In the genomic region with DNA sequence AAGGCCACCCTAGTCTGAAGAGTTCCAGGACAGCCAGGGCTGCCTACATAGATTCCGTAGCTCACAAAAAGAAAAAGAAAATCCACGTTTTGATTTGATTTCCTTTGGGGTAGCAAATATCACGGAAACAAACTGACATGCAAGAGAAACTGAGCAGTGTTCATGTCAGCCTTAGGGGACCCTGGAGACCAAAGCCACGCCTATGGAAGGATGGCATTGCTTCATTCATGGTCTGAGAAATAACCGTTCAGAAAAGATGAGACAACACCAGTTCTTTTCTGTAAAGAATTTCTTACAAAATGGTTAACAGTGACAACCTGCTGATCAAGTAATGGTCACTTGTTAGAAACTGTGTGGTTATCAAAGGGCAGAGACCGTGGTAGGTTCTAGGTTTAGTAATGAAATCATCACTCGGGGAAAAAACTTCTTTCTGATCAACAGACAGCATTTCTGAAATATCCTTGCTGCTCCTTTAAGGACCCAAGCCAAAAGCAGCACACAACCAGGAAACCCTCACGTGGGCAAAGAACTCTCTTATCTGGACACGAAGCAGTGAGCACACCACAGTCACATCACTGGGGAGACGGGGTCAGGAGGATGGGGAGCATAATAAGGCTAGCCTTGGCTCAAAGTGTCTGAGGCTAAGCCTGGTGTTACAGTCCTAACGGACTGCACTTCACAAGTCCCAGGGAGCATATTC, we compare ENCODE assay signal across 24 mouse cellular contexts. TPM values are rescaled to one million over a fixed set of nuclear protein-coding genes. Genes with fewer than 3 reads are reported as not detected.
DNase-seq lines count a peak whose midpoint lies in the region; ATAC-seq and TF ChIP-seq lines count a peak whose summit lies in the region.
"Had no signal": no experiment of that assay in that cellular context is flagged by ENCODE, and none has a peak within 500 bp of the region (broad histone marks: within the 10 kb centered on the region; RNA-seq: fewer than 3 reads in every experiment).

No protein-coding gene starts in this region.

- H3K27me3 ChIP-seq in liver, embryonic 12.5 days (replicated peaks), result no peaks in the 10 kb centered on the region
- H3K27me3 ChIP-seq: embryonic facial prominence, embryonic 15.5 days; limb, embryonic 13.5 days; neural tube, embryonic 15.5 days had no signal

- 43% methylated on average over 11 of the region's 11 CpGs for WGBS in liver, embryonic 12.5 days (ENCODE audit: insufficient replicate concordance)

- H3K36me3 ChIP-seq in liver, embryonic 12.5 days, result peaks cover 23% of the 10 kb centered on the region; the same call in 1 of the 2 replicates

- H3K9me3 ChIP-seq in liver, embryonic 12.5 days (replicated peaks), result no peaks in the 10 kb centered on the region
- H3K9me3 ChIP-seq: embryonic facial prominence, embryonic 15.5 days; heart, embryonic 10.5 days; limb, embryonic 13.5 days; midbrain, embryonic 10.5 days; neural tube, embryonic 15.5 days had no signal

- H3K4me3 ChIP-seq in layer of hippocampus, adult 2 months, result no peak overlapping the region
- no peak overlapping the region for H3K4me3 ChIP-seq in liver, embryonic 12.5 days
- H3K4me3 ChIP-seq: embryonic facial prominence, embryonic 15.5 days; heart, embryonic 10.5 days; limb, embryonic 13.5 days; midbrain, embryonic 10.5 days; neural tube, embryonic 15.5 days had no signal

- no peak overlapping the region for H3K9ac ChIP-seq in liver, embryonic 12.5 days
- H3K9ac ChIP-seq: embryonic facial prominence, embryonic 15.5 days; hindbrain, embryonic 14.5 days; limb, embryonic 13.5 days; lung, embryonic 14.5 days; neural tube, embryonic 15.5 days had no signal

- TF ChIP-seq CTCF in layer of hippocampus, adult 2 months (conservative IDR thresholded peaks at IDR 0.05), result no peak

- H3K4me2 ChIP-seq in liver, embryonic 12.5 days, result peak overlapping the region; percentile 42
- H3K4me2 ChIP-seq: embryonic facial prominence, embryonic 15.5 days; hindbrain, embryonic 14.5 days; limb, embryonic 13.5 days; lung, embryonic 14.5 days; neural tube, embryonic 15.5 days had no signal

- peaks cover 12% of the 10 kb centered on the region for H3K4me1 ChIP-seq in liver, embryonic 12.5 days
- H3K4me1 ChIP-seq: embryonic facial prominence, embryonic 15.5 days; heart, embryonic 10.5 days; limb, embryonic 13.5 days; neural tube, embryonic 15.5 days had no signal

- no peak for DNase-seq in layer of hippocampus, adult 2 months (ENCODE audit: low spot score in 2 of 2)
- no peak for DNase-seq in layer of hippocampus, adult 11-12 months (ENCODE audit: low spot score)
- peak; percentile 24 for DNase-seq in MEL-GATA-1-ER (ENCODE audit: extremely low read depth, low read depth)
- no peak for DNase-seq in gastrocnemius, postnatal 25 days
- no peak for DNase-seq in ovary, postnatal 10 days (ENCODE audit: low spot score)
- DNase-seq in ovary, postnatal 36 days (ENCODE audit: low spot score), result no peak
- DNase-seq: adrenal gland, postnatal 25 days; cerebellum, adult 9-10 months; kidney, postnatal 14 days; lung, embryonic 14.5 days; lung, postnatal 36 days; retina, postnatal 1 day; right cerebral cortex, postnatal 25 days; spleen, adult 18-20 months; thymus, postnatal 14 days had no signal

- peak; percentile 31 for ATAC-seq in liver, embryonic 12.5 days
- peak; percentile 28 for ATAC-seq in megakaryocyte, adult 5-6 weeks (ENCODE audit: poor library complexity, severe bottlenecking)
- ATAC-seq: inflammation-experienced regulatory T-cells, adult 6 months had no signal

- peak overlapping the region; percentile 46; the same call in 1 of the 2 replicates for H3K27ac ChIP-seq in layer of hippocampus, adult 2 months
- no peak overlapping the region for H3K27ac ChIP-seq in liver, embryonic 12.5 days
- H3K27ac ChIP-seq: embryonic facial prominence, embryonic 15.5 days; heart, embryonic 10.5 days; hindbrain, embryonic 14.5 days; limb, embryonic 13.5 days; midbrain, embryonic 10.5 days; neural tube, embryonic 15.5 days had no signal

RNA-seq across cellular contexts. Expression of gene Atp1b1, which starts 17.3 kb away (rescaled TPM):
- 1,000 to 10,000 TPM; 1,930 to 2,057 TPM for total RNA-seq in layer of hippocampus, adult 2 months (2021)
- 11.4 and 12.8 TPM in 2 replicates for polyA plus RNA-seq in liver, embryonic 12.5 days (2016; fragmentation: Nextera tagmentation; extraction: Ambion mirVana)
- 9.8 and 12.9 TPM in 2 replicates for total RNA-seq in megakaryocyte, adult 5-6 weeks (2015)
- total RNA-seq in megakaryocyte, adult 5-6 weeks (2017), result 7.7 and 9.9 TPM in 2 replicates
- total RNA-seq in gastrocnemius, postnatal 25 days (2021), result 100 to 1,000 TPM; 178 to 308 TPM

Comparison
In these comparisons a context has a peak if more than half of its experiments do, and no peak if none do; other contexts are left out.
1. RNA of gene Atp1b1, which starts 17.3 kb away (total RNA-seq): 1,930 to 2,057 TPM in layer of hippocampus, adult 2 months and 178 to 308 TPM in gastrocnemius, postnatal 25 days; 7.7 to 12.9 TPM in megakaryocyte, adult 5-6 weeks; every median in the first group is over 10 times any median in the second.